Mouse (Mus musculus): Measurements from ENCODE around the gene Ppp1cc.

DNA sequence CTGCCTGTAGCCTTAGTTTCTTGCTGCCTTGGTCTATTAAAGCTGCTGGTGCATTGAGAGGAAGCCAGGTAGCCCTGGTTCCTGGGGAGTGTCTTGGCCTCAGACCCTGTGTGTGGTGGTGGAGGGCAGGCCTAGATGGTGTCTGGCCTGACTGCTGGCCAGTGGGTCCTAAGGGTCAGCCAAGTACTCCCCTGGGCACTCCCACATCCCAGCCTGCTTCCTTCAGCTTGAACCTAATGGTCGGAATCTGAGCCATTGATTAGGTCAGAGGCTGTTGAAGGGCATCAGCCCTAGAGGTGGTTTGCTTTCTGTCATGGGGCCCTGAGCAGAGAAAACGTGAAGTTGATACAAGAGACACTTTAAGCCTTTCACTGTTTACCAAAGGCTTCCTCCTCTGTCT is 17.3 kb downstream of the Ppp1cc start:
- no peak for TF ChIP-seq EP300 (IDR thresholded peaks at IDR 0.05; ENCODE audit: insufficient read depth, low read depth, low read length)
- TF ChIP-seq POLR2A (IDR thresholded peaks at IDR 0.05; ENCODE audit: insufficient read depth, low read length): no peak
- TF ChIP-seq CTCF (IDR thresholded peaks at IDR 0.05; ENCODE audit: low read depth, low read length): no peak
